Mouse (Mus musculus) layer of hippocampus, adult 9-11 months (tissue): ENCODE measurements around the gene Abl1.
A peak's percentile ranks its signal among the peaks of the same experiment; 100 is the strongest.

Experiments
- DNase-seq: peaks from one replicate; pipeline ENCODE4 v3.0.0; 2022

Abl1 gene

DNA sequence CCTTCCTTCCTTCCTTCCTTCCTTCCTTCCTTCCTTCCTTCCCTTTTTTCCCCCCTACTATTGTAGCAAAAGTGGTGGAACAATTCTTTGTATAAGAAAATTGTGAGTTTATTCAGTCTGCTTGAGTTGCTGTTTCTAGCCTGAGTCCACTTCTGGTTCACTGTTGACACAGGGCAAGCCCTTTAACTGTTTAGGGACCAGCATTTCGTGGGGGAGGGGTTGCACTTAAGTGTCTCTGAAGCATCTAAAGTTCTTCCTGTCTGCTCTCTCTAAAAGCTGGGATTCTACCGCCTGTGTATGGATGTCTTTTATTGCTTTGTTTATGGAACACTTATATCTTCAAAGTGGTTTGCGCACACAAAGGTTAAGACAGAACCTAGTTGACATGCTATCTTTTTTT, 1.9 kb downstream of the Abl1 start:
- DNase-seq, result no peak

DNA sequence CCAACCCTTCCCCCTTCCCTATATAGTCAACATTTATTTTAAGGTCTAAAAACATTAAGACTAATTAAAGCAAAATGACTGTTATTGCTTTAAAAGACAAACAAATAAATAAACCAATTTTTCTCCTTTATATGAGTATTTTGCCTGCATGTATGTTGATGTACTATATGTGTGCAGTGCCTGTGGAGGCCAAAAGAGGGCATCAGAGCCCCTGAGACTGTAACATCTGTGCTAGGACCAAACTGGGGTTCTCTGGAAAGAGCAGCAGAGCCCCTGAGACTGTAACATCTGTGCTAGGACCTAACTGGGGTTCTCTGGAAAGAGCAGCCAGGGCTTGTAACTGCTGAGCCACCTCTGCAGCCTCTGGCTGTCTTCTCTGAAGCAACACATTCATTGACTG, 10.0 kb downstream of the Abl1 start:
- no peak for DNase-seq

DNA sequence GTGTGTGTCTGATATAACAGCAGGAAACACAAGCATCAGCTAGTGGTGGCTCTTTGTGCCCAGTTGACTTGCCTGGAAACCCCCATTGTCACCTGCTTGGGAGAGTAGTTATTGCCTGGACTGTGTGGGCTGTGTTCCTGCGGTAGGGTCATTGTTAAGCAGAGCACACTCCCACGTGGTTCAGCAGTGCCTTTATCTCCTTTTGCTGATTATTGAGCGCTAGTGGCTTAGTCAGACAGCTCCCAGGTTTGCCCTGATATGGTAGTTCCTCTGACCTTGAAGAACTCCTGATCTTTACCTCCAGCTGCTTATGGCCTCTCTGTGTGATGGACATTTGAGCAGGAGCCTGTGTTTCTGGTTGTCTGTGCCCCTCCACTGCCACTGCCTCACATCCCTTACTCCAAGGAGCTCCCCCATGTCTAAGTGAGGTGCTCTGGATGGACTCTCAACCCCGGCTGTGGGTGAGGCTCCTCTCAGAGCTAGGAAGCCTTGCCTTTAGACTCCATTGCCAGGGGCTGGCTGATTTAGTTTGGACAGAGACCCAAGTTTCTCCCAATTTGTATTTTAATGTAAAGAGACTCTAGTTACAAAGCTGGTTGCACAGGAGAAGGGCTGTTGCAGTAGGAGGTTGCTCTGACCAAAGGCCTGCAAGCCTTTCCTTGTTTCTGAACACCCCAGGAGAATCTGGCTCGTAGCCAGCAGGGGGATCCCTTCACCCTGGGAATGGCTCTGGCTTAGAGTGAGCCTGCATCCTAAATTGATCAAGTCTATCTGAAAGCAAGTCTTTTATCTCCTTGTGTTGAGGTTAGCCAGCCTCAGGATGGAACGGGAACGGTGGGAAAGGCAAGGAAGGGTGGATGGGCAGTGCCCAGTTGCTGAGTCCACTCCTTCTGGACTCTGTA, 12.6 kb downstream of the Abl1 start:
- no peak for DNase-seq

DNA sequence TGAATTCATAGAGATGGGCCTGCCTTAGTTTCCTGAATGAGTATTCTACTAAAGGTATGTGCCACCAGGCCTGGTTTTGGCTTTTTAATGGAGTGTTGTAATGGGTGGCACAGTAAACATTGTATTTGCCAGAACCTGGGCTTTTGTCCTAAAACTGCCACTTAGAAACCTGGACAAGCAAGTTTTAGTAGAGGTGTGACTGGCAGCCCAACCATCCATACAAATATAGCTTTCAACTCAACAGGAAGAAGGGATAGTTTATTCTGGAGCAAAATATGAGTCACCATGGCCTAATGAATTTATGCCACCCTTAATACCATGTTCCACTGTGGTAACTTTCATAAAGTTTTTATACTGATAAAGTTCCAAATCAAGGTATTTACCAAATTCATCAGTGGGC, 15.1 kb downstream of the Abl1 start:
- DNase-seq, result no peak

DNA sequence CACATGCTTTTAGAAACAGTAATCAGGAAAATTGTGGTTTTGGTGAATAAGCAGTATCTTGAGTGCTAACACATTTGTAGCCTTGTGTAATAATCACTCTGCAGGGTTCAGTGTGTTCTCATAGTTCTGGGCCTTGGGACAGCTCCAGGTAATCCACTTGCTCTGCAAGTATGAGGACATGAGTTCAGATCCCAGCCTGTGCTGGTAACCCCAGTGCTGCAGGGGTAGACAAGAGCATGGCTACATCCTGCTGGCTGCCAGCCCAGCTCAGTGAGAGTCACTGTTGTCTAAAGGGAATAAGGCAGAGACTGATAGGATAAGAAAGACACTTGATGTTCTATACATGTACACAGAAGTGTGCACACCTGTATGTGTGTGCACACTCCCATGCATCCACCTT, 17.7 kb downstream of the Abl1 start:
- DNase-seq, result no peak

DNA sequence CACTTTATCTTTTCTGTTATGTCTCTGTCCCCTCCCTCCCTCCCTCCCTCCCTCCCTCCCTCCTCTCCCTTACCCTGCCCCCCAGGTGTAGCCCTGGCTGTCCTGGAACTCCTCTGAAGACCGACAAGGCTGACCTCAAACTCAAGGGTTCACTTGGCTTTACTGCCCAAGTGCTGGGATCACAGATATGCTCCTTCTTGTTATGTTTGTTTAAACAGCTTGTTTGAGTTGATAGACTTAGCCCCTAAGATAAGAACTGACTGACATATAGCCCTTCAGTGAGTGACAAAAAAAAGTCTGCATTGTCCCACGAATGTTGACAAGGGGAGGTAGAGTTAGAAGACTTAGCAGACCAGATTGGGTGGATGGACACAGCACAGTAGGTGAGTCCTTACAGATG, 18.4 kb downstream of the Abl1 start:
- DNase-seq, result no peak

DNA sequence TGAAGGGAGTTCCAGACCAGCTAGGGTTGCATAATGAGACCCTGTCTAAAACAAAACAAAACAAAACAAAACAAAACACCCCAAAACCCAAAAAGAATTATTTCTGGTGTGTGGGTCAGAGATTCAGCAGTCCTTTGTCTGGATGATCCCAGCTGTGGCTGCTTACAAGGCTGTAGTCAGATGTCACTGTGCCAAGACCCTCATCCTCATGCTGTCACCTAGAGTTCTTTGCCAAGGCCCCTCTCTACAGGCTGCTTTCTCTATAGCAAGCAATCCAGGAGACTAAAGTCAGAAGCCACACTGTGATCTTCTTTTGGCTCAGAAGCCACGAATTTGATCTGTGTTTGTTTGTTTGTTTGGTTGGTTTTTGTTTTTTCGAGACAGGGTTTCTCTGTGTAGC, 24.5 kb downstream of the Abl1 start:
- DNase-seq, result no peak

DNA sequence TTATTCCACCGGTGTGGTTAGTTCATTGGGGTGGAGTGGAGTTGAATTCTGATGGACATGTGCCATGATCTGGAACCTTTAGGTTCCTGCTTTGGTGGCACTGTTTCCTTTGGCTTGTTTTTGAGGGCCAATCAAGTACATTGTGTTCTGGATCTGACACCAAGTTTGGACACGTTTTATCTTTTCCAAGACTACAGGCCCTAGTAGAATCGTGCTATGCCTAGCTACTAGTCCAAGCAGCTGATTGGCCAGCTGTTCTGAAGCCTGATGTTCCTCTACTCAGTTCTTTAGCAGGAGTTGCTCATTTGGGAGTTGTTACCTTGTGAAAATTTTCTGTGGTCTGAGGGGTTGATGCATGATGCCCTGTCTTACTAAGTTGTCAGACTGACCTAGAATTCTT, 25.6 kb downstream of the Abl1 start:
- no peak for DNase-seq

DNA sequence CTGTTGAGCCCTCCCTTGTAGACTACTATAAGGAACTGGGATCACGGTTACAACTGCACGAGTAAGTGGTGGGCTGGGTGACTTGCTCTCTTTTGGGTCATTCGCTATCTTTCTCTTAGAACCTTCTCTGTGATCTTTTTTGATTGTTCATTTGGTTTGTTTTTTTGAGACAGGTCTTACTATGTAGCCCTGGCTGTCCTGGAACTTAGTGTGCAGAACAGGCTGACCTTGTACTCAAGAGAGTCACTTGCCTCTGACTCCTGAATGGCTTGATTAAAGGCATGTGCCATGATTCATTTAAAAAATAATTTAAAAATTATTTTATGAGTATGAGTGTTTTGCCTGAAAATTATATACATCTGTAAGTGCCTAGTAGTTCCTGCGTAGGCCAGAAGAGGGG, 26.6 kb downstream of the Abl1 start:
- DNase-seq, result no peak

DNA sequence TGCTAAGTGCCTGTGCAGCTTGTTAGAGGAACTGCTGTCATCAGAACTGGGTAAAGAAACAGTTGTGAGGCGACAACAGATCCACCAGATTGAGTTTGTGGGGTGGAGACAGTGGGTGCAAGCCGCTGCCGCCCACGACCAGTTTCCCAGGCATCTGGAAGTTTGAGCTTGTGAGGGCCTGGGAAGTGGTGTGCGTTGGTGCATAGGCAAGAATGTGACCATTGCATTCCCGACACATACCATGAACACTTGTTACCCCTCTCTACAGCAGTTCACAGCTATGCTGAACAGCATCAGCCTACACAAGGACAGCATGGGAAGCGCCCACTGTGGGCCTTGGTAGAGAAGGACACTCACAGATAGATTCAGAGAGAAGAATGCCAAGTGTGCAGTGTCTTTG, 27.8 kb downstream of the Abl1 start:
- peak; percentile 58 for DNase-seq

DNA sequence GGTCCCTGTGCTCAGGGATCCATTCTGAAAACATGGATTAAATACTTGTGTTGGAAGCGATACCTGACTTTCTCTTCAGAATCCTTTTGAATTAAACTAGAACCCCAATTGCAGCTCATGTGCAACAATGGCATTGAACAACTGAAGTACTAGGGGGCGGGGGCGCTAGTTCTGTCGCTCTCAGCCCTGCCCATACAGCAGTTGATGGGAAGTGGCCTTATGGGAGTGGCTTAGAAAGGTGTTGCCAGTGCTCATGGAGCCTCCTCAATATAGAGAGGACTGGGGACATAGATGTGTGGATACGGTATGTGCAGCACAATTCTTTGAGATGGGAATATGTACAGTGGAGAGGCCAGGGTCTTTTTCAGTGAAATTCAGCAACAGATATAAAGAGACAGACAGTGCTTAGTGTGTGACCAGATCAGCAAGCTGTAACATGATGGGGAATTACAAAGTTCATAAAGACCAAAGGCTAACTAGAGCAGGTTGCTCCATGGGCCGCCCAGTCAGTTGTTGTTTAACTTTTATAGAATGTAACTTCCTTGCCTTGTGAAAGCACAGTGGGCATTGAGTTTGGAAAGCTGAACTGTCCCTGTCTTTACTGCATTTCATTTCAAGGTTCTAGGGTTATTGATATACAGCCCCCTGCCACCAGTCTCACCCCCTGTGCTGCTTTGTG, 31.2 kb downstream of the Abl1 start:
- DNase-seq, result no peak

DNA sequence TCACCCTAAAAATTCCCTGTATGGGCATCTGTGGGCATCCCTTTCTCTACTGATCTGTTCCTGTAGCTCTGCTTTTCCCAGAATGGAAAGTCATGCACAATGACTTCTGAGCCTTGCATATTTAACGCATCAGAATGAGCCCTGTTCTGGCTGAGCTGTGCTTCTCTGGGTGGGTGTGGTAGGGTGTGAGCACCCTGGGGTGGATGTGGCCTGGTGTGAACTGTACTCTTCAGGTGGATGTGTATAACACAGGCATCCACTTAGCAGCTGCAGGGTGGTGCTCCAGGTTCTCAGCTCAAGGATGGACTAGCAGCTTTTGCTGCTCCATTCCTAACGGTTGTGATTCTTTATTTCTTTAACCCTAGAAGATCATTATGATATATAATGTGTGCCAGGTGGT, 31.8 kb downstream of the Abl1 start:
- DNase-seq, result no peak

DNA sequence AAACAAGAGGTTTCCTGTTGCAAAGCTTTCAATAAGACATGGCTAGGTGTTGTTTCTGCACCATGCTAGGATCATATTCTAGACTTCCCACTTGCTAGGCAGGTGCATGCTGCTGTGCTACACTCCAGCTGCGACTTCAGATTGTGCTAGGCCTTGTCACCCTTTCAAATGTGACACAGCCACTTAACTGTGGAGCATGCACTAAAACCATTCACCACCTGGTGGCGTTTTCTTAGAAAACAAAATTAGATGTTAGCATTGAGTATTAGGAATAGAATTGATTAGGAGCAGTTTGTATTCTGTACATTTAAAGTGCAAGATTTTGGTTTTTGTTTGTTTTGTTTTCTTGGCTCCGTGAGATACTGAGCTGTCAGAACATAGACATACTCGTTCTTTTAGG, 32.6 kb downstream of the Abl1 start:
- no peak for DNase-seq

DNA sequence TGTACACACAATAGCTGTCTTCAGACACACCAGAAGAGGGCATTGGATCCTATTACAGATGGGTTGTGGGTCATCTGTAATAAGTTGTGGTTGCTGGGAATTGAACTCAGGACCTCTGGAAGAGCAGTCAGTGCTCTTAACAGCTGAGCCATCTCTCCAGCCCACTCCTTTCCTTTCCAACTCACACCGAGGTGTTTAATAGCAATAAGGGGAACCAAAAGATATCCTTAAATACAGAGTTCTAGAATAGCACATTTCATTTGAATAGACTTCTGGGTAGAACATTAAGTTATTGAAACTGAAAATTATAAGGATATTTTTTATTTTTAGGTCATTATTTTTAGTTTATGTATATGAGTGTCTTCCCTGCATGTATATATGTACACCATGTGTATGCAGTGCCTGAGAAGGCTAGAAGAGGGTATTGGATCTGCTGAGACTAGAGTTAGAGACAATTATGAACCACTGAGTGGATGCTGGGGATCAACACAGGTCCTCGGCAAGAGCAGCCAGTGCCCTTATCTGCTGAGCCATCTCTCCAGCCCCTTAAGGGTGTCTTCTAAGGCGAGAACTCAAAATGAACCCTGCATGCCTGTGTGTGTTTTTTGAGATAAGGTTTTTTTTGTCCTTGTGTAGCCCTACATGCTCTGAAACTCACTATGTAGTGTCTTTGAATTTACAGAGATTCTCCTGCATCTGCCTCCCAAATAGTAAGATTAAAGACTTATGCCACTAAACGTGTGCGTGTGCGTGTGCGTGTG, 36.7 kb downstream of the Abl1 start:
- DNase-seq, result no peak

DNA sequence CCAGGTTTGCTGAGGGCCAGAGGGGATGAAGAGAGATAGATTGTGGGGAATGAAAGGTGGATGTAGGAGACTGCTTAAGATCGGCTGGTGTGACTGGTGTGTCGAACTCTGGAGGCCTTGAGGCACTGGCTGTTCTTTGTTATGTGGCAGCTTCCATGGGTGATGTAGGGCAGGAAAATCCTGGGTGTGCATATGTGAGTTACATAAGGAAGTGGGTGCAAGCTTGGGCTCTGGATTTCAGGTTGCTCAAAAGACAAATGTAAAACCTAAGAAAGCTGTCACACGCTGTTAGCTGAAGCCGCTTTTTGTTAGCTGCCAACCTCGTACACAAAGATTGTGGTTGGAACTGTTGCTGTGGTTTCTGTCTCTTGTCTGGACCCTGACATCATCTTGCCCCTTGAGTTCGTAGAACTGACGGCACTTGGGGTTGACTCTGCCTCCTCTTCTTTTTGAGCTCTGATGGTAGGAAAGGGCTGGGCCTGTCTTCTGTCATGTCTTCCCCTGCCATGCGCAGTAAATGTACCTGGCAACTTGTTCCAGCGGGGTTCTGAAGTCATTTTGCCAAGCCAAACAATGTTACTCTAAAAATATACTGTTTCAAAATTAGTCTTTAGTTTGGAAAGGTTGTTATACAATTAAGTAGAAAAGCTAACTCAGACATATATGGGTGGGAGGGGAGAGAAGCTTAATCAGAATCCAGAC, 39.6 kb downstream of the Abl1 start:
- DNase-seq, result peak; percentile 22

DNA sequence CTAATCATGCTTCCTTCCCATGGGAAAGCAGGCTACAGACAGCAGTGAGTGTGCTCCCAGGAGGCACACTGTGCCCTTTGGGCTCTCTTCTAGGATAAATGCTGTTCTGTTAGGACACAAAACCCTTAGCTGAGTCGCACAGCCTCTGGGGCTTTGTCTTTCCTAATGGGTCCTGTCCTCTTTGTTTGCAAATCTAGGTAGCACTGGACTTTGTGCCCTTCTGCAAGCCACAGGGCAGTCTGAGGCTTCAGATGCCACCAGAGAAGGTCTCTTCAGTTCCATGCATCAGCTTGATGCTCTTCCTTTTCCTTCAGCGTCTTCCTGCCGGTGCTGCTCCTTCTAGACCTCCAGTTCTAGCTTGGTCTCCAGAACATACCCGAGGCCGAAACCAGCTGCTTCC, 42.5 kb downstream of the Abl1 start:
- DNase-seq, result no peak

DNA sequence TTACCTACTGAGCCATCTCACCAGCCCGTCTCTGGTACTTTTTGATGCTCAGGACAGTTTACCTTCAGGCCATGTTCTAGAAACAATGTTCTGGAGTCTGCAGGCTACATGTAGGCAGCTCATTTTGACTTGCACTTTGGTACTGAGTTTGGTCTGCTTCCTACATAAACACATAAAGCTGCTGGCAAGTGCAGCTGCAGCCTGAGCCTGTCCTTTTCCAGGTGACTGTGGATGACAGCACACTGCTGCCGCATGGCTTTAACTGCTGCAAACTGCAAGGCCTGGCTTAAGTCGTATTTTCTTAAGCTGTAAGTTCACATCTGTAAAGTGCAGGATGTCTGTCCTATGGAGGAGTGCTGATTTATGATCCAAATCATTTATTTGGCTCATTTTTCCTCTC, 44.3 kb downstream of the Abl1 start:
- no peak for DNase-seq

DNA sequence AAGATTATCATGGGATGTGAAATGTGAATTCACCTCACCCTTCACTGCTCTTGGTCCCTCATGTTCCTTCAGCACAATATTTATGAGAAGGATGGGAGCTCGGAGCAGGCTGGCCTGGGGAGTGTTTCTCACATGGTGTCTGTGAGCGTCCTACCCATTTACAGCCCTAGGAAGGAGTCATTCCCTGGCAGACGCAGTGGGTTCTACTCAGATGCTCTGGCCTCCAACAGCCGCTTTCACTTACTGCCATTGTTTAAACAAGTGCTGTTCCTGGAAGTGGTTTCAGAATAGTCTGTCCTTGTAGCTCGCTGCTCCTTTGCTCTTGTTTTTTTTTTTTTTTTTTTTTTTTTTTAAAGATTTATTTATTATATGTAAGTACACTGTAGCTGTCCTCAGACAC, 45.4 kb downstream of the Abl1 start:
- no peak for DNase-seq

DNA sequence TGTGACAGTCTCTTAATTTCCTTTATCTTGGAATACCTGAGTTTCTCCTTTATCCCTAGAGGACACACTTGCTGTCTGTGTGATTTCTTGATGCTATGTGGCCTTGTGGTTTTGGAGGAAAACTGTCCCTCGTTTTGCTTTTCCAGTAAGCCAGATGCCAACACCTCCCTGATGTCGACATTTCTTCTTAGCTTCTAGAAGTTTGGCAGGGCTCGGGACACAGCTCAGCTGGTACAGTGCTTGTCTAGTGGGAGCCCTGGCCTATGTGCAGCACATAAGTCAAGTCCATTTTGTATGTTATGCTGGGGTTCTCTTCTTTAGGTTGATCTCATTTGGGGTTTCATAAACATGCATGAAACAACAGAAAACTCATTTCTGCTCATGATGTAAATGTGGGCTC, 50.9 kb downstream of the Abl1 start:
- no peak for DNase-seq

DNA sequence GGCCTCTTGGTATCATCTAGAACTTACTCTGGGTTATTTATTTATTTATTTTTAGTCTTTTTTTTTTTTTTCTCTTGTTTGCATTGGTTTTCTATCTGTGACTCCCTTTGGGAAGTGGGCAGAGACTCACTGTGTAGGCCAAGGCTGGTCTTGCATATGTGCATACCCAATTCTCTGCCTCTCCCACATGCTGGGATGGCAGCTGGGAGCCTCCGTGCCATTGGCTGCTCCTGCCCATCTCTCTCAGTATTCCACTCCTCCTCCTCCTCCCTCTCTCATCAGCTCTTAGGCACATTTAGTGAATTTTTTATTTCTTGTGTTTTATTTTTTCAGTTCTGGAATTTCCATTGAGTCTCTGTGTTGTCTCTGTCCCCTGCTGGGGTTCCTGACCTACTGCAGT, 53.6 kb downstream of the Abl1 start:
- no peak for DNase-seq

DNA sequence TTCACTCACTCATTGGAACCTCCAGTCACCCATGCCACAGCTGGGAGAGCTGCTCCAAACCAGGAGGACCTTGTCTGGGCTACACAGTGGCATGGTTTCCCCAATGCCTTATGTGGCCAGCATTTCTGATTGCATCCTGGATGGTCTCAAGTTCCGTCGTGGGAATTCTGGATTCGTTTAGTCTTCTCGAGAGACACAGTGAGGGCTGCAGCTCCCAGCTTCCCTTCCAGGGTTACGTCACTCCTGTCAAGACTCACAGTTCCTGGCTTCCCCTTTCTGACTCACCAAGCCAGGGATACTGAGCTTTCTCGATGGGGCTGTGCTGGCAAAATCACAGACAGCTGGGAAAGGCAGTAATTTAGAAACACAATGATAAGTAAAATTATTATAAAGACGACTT, 54.0 kb downstream of the Abl1 start:
- DNase-seq, result peak; percentile 47

DNA sequence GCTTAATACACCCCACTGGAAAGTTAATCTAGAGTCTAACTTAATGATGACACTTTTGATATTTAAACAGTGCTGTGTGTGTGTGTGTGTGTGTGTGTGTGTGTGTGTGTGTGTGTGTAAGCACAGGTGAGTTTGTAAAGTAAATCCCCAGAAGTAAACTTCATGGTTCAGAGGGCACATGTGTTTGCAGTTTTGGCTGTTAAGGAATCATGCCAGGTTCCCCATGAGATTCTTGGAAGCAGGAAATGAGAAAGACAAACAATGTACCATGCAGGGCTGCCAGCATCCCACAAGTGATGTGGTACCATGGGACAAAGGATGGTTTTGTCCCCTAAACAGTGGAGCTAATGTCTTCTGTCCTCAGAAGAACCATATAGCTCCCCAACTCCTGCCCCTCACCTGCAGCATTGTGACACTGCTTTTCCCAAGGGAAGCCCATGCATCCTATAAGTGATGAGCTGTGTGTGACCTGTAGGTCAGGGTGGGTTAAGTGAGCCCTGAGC, 57.6 kb downstream of the Abl1 start:
- DNase-seq, result peak; percentile 48

DNA sequence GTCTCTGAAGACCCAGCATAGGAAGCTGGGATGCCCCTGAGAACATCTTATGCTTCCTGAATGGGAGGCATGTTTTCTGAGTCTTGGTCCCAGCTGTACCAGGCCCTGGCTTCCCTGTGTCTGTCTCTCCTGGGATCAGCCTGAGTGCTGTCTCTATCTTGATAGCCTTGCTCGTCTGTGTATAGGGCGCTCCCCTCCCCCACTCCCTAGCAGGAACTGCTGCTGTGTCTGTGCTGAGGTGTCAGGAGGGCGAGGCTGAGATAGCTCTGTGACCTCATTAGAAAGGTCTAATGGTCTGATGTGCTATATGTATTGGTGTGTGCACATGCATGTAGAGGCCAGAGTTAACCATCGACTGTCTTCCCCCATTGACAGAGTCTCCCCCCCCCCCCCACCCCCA, 58.7 kb downstream of the Abl1 start:
- no peak for DNase-seq
